Mouse (Mus musculus): ENCODE results near the gene Gm3667.
A peak's percentile ranks its signal among the peaks of the same experiment; 100 is the strongest.
"Not testable (repeated sequence)": the region's sequence is repeated elsewhere in the genome, so short reads cannot be mapped to it uniquely, and the experiment has no call there.

Gm3667 gene

GRCm38 (mm10) chr14:6889521-6890012 lies at the start of gene Gm3667:
TSS of gene Gm3667 (minus strand) at chr14:6889962.
- not testable (repeated sequence) for DNase-seq

DNA sequence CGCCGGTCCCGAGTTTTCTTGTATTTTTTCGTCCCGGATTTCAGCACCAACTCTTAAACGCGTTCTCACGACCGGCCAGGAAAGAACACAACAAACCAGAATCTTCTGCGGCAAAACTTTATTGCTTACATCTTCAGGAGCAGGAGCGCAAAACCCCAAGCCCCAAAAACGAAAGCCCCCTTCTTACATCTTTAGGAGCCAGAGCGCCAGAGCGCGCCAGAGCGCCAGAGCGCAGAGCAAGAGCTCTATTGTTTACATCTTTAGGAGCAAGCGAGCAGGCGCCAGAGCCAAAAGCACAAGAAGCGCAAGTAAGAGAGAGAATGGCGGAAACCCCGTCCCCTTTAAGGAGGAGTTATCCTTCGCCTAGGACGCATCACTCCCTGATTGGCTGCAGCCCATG lies 10.1 kb upstream of the Gm3667 start:
- peak in 1 of 2 experiments; percentile 6 for DNase-seq

GRCm38 (mm10) chr14:6888811-6889210 lies 951 bp downstream of the Gm3667 start:
- DNase-seq = not testable (repeated sequence)

GRCm38 (mm10) chr14:6840211-6840610 lies 49.6 kb downstream of the Gm3667 start, which contains the start of gene Gm3642:
TSS of gene Gm3642 (minus strand) at chr14:6840311.
- DNase-seq = not testable (repeated sequence)

GRCm38 (mm10) chr14:6823297-6823696 lies 66.5 kb downstream of the Gm3667 start:
- not testable (repeated sequence) for DNase-seq

Measured in thymus, postnatal 36 days (tissue).